In genomic region chr2:18045781-18046181, GRCm38 (mm10) we compare ENCODE assay signal across 9 mouse cellular contexts. TPM values are rescaled to one million over a fixed set of nuclear protein-coding genes. Genes with fewer than 3 reads are reported as not detected.
DNase-seq lines count a peak whose midpoint lies in the region; ATAC-seq lines count a peak whose summit lies in the region.
"Had no signal": no experiment of that assay in that cellular context is flagged by ENCODE, and none has a peak within 500 bp of the region (broad histone marks: within the 10 kb centered on the region; RNA-seq: fewer than 3 reads in every experiment).

No protein-coding gene starts in this region.

- ATAC-seq in heart, embryonic 15.5 days (replicated peaks; ENCODE audit: insufficient number of reproducible peaks, insufficient read depth, low FRiP score, low read depth) = no peak
- no peak for ATAC-seq in embryonic facial prominence, embryonic 12.5 days (ENCODE audit: insufficient number of reproducible peaks, insufficient read depth, low FRiP score, low TSS enrichment)
- ATAC-seq in hindbrain, embryonic 16.5 days = no peak
- ATAC-seq in midbrain, embryonic 16.5 days = no peak

- peak overlapping the region; percentile 76 for H3K4me2 ChIP-seq in heart, embryonic 15.5 days
- H3K4me2 ChIP-seq in embryonic facial prominence, embryonic 12.5 days (replicated peaks) = peak overlapping the region; percentile 79
- H3K4me2 ChIP-seq in hindbrain, embryonic 16.5 days (ENCODE audit: low read length) = peak overlapping the region; percentile 70
- H3K4me2 ChIP-seq in midbrain, embryonic 16.5 days (ENCODE audit: low read length) = peak overlapping the region; percentile 81

- H3K9me3 ChIP-seq in heart, embryonic 15.5 days (replicated peaks) = no peaks in the 10 kb centered on the region
- H3K9me3 ChIP-seq in embryonic facial prominence, embryonic 12.5 days = no peaks in the 10 kb centered on the region
- H3K9me3 ChIP-seq in hindbrain, embryonic 16.5 days (ENCODE audit: control insufficient read depth, low read length) = no peaks in the 10 kb centered on the region
- no peaks in the 10 kb centered on the region for H3K9me3 ChIP-seq in midbrain, embryonic 16.5 days (replicated peaks; ENCODE audit: control insufficient read depth, low read length, poor library complexity, severe bottlenecking)

- peak overlapping the region; percentile 99 for H3K9ac ChIP-seq in heart, embryonic 15.5 days
- H3K9ac ChIP-seq in embryonic facial prominence, embryonic 12.5 days = peak overlapping the region; percentile 100
- peak overlapping the region; percentile 99 for H3K9ac ChIP-seq in hindbrain, embryonic 16.5 days (ENCODE audit: low read depth, low read length)
- peak overlapping the region; percentile 100 for H3K9ac ChIP-seq in midbrain, embryonic 16.5 days (ENCODE audit: low read depth, low read length)

- 23% methylated on average over 6 of the region's 6 CpGs for WGBS in heart, embryonic 15.5 days
- whole genome bisulfite sequencing in embryonic facial prominence, embryonic 12.5 days = 5% methylated on average over 6 of the region's 6 CpGs
- WGBS in hindbrain, embryonic 16.5 days = 3% methylated on average over 6 of the region's 6 CpGs
- WGBS in midbrain, embryonic 16.5 days = 2% methylated on average over 6 of the region's 6 CpGs

- peak overlapping the region; percentile 99 for H3K27ac ChIP-seq in heart, embryonic 15.5 days
- H3K27ac ChIP-seq in embryonic facial prominence, embryonic 12.5 days = peak overlapping the region; percentile 100
- H3K27ac ChIP-seq in hindbrain, embryonic 16.5 days (ENCODE audit: low read depth, low read length) = peak overlapping the region; percentile 99; the same call in 1 of the 2 replicates
- H3K27ac ChIP-seq in midbrain, embryonic 16.5 days (ENCODE audit: low read length) = peak overlapping the region; percentile 100

- peaks cover 41% of the 10 kb centered on the region for H3K4me1 ChIP-seq in heart, embryonic 15.5 days (replicated peaks)
- peaks cover 33% of the 10 kb centered on the region for H3K4me1 ChIP-seq in embryonic facial prominence, embryonic 12.5 days
- peaks cover 25% of the 10 kb centered on the region for H3K4me1 ChIP-seq in hindbrain, embryonic 16.5 days (ENCODE audit: control insufficient read depth, insufficient read depth, low read depth, low read length)
- peaks cover 61% of the 10 kb centered on the region for H3K4me1 ChIP-seq in midbrain, embryonic 16.5 days (ENCODE audit: control insufficient read depth, insufficient read depth, low read length)

- no peak for DNase-seq in heart, postnatal 4 days
- DNase-seq in frontal cortex, adult 2 months (ENCODE audit: extremely low spot score in 1 of 2, low spot score in 1 of 2) = no peak
- DNase-seq in layer of hippocampus, adult 9-11 months = no peak
- DNase-seq in spleen, adult 12 weeks (ENCODE audit: low spot score) = no peak

- no peaks in the 10 kb centered on the region for H3K27me3 ChIP-seq in heart, embryonic 15.5 days
- H3K27me3 ChIP-seq in embryonic facial prominence, embryonic 12.5 days = no peaks in the 10 kb centered on the region
- no peaks in the 10 kb centered on the region for H3K27me3 ChIP-seq in hindbrain, embryonic 16.5 days (replicated peaks; ENCODE audit: control insufficient read depth, insufficient read depth, low read length)
- H3K27me3 ChIP-seq in midbrain, embryonic 16.5 days (ENCODE audit: control insufficient read depth, insufficient read depth, low read depth, low read length) = no peaks in the 10 kb centered on the region

- no peaks in the 10 kb centered on the region for H3K36me3 ChIP-seq in heart, embryonic 15.5 days
- no peaks in the 10 kb centered on the region for H3K36me3 ChIP-seq in embryonic facial prominence, embryonic 12.5 days
- no peaks in the 10 kb centered on the region for H3K36me3 ChIP-seq in hindbrain, embryonic 16.5 days (ENCODE audit: control insufficient read depth, insufficient read depth, low read length)
- H3K36me3 ChIP-seq in midbrain, embryonic 16.5 days (ENCODE audit: control insufficient read depth, insufficient read depth, low read length) = no peaks in the 10 kb centered on the region

- H3K4me3 ChIP-seq in heart, embryonic 15.5 days = peak overlapping the region; percentile 95
- H3K4me3 ChIP-seq in embryonic facial prominence, embryonic 12.5 days = peak overlapping the region; percentile 91
- H3K4me3 ChIP-seq in hindbrain, embryonic 16.5 days (ENCODE audit: low read length) = peak overlapping the region; percentile 88
- H3K4me3 ChIP-seq in midbrain, embryonic 16.5 days (ENCODE audit: low read depth, low read length) = peak overlapping the region; percentile 94

RNA-seq across cellular contexts. Expression of gene Skida1, which starts 3.1 kb away (rescaled TPM):
- 4.8 and 5.3 TPM in 2 replicates for polyA plus RNA-seq in heart, embryonic 15.5 days (2015; fragmentation: Nextera tagmentation; extraction: Ambion mirVana)
- total RNA-seq in heart, postnatal 4 days (2021) = 1 to 10 TPM; 6.3 to 7.2 TPM
- 14.2 and 14.7 TPM in 2 replicates for polyA plus RNA-seq in embryonic facial prominence, embryonic 12.5 days (2016; fragmentation: Nextera tagmentation; extraction: Ambion mirVana)
- 4.4 and 5.8 TPM in 2 replicates for polyA plus RNA-seq in hindbrain, embryonic 16.5 days (2015; fragmentation: Nextera tagmentation; extraction: Ambion mirVana)
- 5.0 and 7.4 TPM in 2 replicates for polyA plus RNA-seq in midbrain, embryonic 16.5 days (2015; fragmentation: Nextera tagmentation; extraction: Ambion mirVana)
- polyA plus RNA-seq in frontal cortex, adult 2 months (2012; rRNA removed) = 3.9 and 5.3 TPM in 2 replicates

RNA-seq across cellular contexts. Expression of gene A930004D18Rik, which starts 8.2 kb away (rescaled TPM):
- 11.6 and 13.2 TPM in 2 replicates for polyA plus RNA-seq in heart, embryonic 15.5 days (2015; fragmentation: Nextera tagmentation; extraction: Ambion mirVana)
- 1 to 10 TPM; 4.7 to 5.0 TPM for total RNA-seq in heart, postnatal 4 days (2021)
- polyA plus RNA-seq in embryonic facial prominence, embryonic 12.5 days (2016; fragmentation: Nextera tagmentation; extraction: Ambion mirVana) = 16.4 and 18.7 TPM in 2 replicates
- polyA plus RNA-seq in hindbrain, embryonic 16.5 days (2015; fragmentation: Nextera tagmentation; extraction: Ambion mirVana) = 6.1 and 8.2 TPM in 2 replicates
- 7.5 and 10.8 TPM in 2 replicates for polyA plus RNA-seq in midbrain, embryonic 16.5 days (2015; fragmentation: Nextera tagmentation; extraction: Ambion mirVana)
- 1.5 and 1.9 TPM in 2 replicates for polyA plus RNA-seq in frontal cortex, adult 2 months (2012; rRNA removed)

RNA-seq across cellular contexts. Expression of gene Mllt10, which starts 9.3 kb away (rescaled TPM):
- 35.1 and 36.0 TPM in 2 replicates for polyA plus RNA-seq in heart, embryonic 15.5 days (2015; fragmentation: Nextera tagmentation; extraction: Ambion mirVana)
- total RNA-seq in heart, postnatal 4 days (2021) = 10 to 100 TPM; 41.5 to 44.3 TPM
- 69.9 and 73.8 TPM in 2 replicates for polyA plus RNA-seq in embryonic facial prominence, embryonic 12.5 days (2016; fragmentation: Nextera tagmentation; extraction: Ambion mirVana)
- 37.5 and 42.9 TPM in 2 replicates for polyA plus RNA-seq in hindbrain, embryonic 16.5 days (2015; fragmentation: Nextera tagmentation; extraction: Ambion mirVana)
- 43.7 and 45.8 TPM in 2 replicates for polyA plus RNA-seq in midbrain, embryonic 16.5 days (2015; fragmentation: Nextera tagmentation; extraction: Ambion mirVana)
- 40.7 and 44.6 TPM in 2 replicates for polyA plus RNA-seq in frontal cortex, adult 2 months (2012; rRNA removed)

RNA-seq across cellular contexts. Expression of gene H2al2a, which starts 49.0 kb away (rescaled TPM):
- not detected in 2 replicates for polyA plus RNA-seq in heart, embryonic 15.5 days (2015; fragmentation: Nextera tagmentation; extraction: Ambion mirVana)
- not detected for total RNA-seq in heart, postnatal 4 days (2021)
- not detected in 2 replicates for polyA plus RNA-seq in embryonic facial prominence, embryonic 12.5 days (2016; fragmentation: Nextera tagmentation; extraction: Ambion mirVana)
- polyA plus RNA-seq in hindbrain, embryonic 16.5 days (2015; fragmentation: Nextera tagmentation; extraction: Ambion mirVana) = not detected in 2 replicates
- polyA plus RNA-seq in midbrain, embryonic 16.5 days (2015; fragmentation: Nextera tagmentation; extraction: Ambion mirVana) = not detected in 2 replicates
- not detected in 2 replicates for polyA plus RNA-seq in frontal cortex, adult 2 months (2012; rRNA removed)
- total RNA-seq: layer of hippocampus, adult 8-10 months had no signal
